Mouse (Mus musculus) forebrain, embryonic 16.5 days (tissue): ENCODE measurements around the gene Myo10. TPM values are rescaled to one million over a fixed set of nuclear protein-coding genes. Genes with fewer than 3 reads are reported as not detected.

Experiments used
- ATAC-seq: fragments of 200-750 bp; cut with Nextera tagmentation; 2 replicates; pipeline ENCODE4 v1.8.0; 2017; ENCODE audit warnings: mild to moderate bottlenecking, moderate library complexity
- H3K27ac ChIP-seq: fragments of 300-500 bp; sonication (generic); 2 replicates; pipeline ENCODE4 v1.5.1; 2014; ENCODE audit warnings: low read length, control low read depth
- H3K27me3 ChIP-seq: fragments of 300-500 bp; sonication (generic); replicated peaks from 2 replicates; pipeline ENCODE4 v1.6.1; 2014; ENCODE audit warnings: low read length; ENCODE audit not compliant: control insufficient read depth, insufficient read depth
- H3K36me3 ChIP-seq: fragments of 300-500 bp; sonication (generic); 2 replicates; pipeline ENCODE4 v1.6.1; 2014; ENCODE audit not compliant: control insufficient read depth, insufficient read depth
- H3K4me1 ChIP-seq: fragments of 300-500 bp; sonication (generic); replicated peaks from 2 replicates; pipeline ENCODE4 v1.6.1; 2014; ENCODE audit warnings: low read length; ENCODE audit not compliant: control insufficient read depth, insufficient read depth
- H3K4me2 ChIP-seq: fragments of 300-500 bp; sonication (generic); 2 replicates; pipeline ENCODE4 v1.6.1; 2014; ENCODE audit warnings: mild to moderate bottlenecking, low read length, control low read depth
- H3K4me3 ChIP-seq: fragments of 300-500 bp; sonication (generic); replicated peaks from 2 replicates; pipeline ENCODE4 v1.5.1; 2014; ENCODE audit warnings: mild to moderate bottlenecking, low read length, control low read depth
- H3K9ac ChIP-seq: fragments of 300-500 bp; sonication (generic); replicated peaks from 2 replicates; pipeline ENCODE4 v1.6.1; 2014; ENCODE audit warnings: low read depth, low read length, control low read depth
- H3K9me3 ChIP-seq: fragments of 300-500 bp; sonication (generic); 2 replicates; pipeline ENCODE4 v1.6.1; 2016; ENCODE audit warnings: low read length; ENCODE audit not compliant: control insufficient read depth
- WGBS: fragments of 180-500 bp; shearing (Covaris S2); extraction: QIAGEN DNeasy Blood & Tissue Kit; methylation state at CpG from one replicate; pipeline ENCODE4 v1.1.7; 2014; 5-methylcytosine and 5-hydroxymethylcytosine counted together
- polyA plus RNA-seq: library from polyadenylated mRNA; unstranded; fragments of >200 nt; fragmentation: Nextera tagmentation; extraction: Ambion mirVana; gene quantifications from 2 replicates; pipeline ENCODE4 v1.2.1, GENCODE M21; 2015

Myo10 gene
- polyA plus RNA-seq, 1 experiment from 2014 or later, result 38.4 TPM

DNA sequence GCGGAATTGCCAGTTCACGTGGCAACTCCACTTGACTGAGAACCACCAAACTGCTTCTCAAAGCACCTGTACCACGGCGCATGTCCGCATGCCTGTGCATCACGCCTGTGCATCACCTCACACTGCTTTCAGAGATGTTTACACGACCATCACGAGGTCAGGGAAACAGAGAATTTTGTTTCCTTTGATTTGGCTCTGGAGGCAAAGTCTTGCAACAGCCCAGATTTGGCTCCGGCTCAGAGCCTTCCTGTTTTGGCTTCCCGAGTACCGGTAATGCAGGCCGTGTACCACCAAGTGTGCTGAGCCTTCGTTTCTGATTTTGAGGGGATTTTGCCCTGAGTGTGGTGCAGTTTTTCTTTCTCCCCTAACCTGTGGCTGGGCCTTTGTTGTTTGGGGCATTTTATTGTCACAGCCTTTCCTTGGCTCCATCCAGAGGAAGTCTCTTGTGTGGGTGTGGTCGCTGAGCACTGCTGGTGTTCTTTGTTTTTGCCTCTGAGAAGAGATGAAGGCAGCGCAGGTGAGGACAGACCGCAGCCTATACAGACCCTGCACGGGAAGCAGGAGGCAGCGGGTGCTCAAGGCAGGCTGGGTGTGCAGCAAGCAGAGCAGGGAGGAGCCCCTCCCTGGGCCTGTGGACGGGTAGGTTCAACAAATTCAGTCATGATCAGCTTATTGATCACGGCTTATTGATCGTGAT, 70.1 kb downstream of the Myo10 start:
- 0 out of 2 replicates have a peak, but pooled peaks cover 3% of the 10 kb centered on the region for H3K27me3 ChIP-seq
- 47% methylated on average over 21 of the region's 21 CpGs for WGBS
- no peak overlapping the region for H3K27ac ChIP-seq
- no peak for ATAC-seq
- H3K4me2 ChIP-seq, result no peak overlapping the region
- H3K4me3 ChIP-seq, result no peak overlapping the region
- H3K9ac ChIP-seq, result no peak overlapping the region
- H3K9me3 ChIP-seq, result no peaks in the 10 kb centered on the region
- H3K4me1 ChIP-seq, result peaks cover 4% of the 10 kb centered on the region
- no peaks in the 10 kb centered on the region for H3K36me3 ChIP-seq

DNA sequence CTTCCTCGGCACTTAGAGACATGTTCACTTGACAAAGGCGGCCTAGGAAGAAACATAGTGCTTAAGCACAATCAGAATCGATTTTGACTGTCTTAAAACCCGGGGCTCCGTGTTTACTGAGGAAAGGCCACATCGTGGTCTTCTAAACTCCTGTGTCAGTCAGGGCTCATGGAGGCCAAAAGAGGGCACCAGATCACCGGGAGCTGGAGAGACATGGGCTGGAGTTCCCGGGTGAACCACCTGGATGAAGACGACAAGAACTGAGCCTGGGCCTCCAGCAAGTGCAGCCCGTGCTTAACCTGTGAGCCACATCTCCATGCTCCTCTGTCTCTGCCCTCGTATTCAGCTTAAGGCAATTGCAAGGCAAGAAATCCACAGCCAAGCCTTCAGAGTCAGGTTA, 71.4 kb downstream of the Myo10 start:
- no peak for ATAC-seq

DNA sequence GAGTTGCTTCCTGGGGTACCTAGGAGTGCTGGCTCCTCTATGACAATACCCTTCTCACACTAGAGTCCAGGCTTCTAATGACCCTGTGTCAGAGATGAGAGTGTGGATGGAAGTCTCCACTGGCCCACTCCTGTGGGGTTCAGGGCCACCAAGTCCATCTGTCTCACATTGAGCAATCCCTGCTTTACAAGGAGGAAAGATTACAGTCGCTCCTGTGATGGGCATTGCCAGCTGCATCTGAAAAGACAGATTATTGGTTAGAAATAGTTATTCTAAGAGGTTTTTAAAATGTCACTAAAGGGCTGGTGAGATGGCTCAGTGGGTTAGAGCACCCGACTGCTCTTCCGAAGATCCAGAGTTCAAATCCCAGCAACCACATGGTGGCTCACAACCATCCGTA, 72.4 kb downstream of the Myo10 start:
- 0 out of 2 replicates have a peak, but pooled peaks cover 3% of the 10 kb centered on the region for H3K27me3 ChIP-seq
- ATAC-seq, result no peak
- H3K9me3 ChIP-seq, result no peaks in the 10 kb centered on the region
- peaks cover 4% of the 10 kb centered on the region for H3K4me1 ChIP-seq
- H3K4me2 ChIP-seq, result no peak overlapping the region
- no peaks in the 10 kb centered on the region for H3K36me3 ChIP-seq
- H3K4me3 ChIP-seq, result no peak overlapping the region
- 96% methylated on average over 3 of the region's 4 CpGs for WGBS
- H3K27ac ChIP-seq, result no peak overlapping the region
- H3K9ac ChIP-seq, result no peak overlapping the region

More for the DNA sequence above, 71.4 kb downstream of the Myo10 start:
- 0 out of 2 replicates have a peak, but pooled peaks cover 3% of the 10 kb centered on the region for H3K27me3 ChIP-seq
- no peak overlapping the region for H3K9ac ChIP-seq
- H3K36me3 ChIP-seq, result no peaks in the 10 kb centered on the region
- no peaks in the 10 kb centered on the region for H3K9me3 ChIP-seq
- H3K4me1 ChIP-seq, result peaks cover 4% of the 10 kb centered on the region
- WGBS, result 83% methylated on average over 11 of the region's 11 CpGs
- no peak overlapping the region for H3K4me2 ChIP-seq
- H3K27ac ChIP-seq, result no peak overlapping the region
- no peak overlapping the region for H3K4me3 ChIP-seq

DNA sequence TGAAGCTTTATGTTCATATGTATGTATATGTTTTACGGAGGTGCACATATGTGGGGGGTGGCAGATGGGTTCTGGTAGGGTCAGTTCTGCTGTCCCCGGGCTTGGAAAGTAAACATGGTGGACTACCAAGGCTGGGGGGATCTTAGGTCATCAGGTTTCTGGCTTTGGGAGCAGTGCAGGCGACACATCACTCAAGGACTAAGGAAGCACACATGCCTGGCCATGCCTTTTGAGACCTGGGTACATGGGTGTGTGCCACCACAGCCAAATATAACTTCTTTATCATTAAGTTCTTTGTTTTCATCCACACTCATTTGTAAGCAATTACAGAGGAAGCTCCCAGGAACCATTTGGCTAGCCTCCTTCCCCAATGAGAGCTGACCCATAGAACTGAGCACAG, 72.9 kb downstream of the Myo10 start:
- Histone ChIP-seq H3K36me3 (no peaks in the 10 kb centered on the region), H3K4me1 (peaks cover under 1% of the 10 kb centered on the region), H3K9me3 (no peaks in the 10 kb centered on the region), H3K9ac (no peak overlapping the region), H3K4me3 (no peak overlapping the region), H3K27ac (no peak overlapping the region), H3K4me2 (no peak overlapping the region), H3K27me3 (0 out of 2 replicates have a peak, but pooled peaks cover 3% of the 10 kb centered on the region)
- no peak for ATAC-seq
- 96% methylated on average over 3 of the region's 3 CpGs for WGBS

DNA sequence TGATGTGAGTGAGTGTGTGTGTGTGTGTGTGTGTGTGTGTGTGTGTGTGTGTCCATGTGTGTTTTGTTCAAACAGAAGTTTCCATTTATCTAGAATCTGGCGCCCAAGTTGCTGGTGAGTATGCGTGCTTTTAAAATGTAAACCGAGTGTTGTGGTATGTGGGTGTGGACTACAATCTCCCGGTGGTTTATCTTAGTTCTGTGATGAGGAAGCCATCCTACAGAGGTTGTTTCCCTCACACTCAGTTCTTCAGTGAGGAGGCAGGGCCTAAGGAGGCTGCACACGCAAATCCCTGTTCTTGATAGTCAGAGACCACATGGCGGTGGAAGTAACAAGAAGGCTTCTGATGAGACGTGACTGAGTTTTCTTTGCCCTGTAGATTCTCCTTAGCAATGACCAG, 73.6 kb downstream of the Myo10 start:
- Histone ChIP-seq H3K27me3 (0 out of 2 replicates have a peak, but pooled peaks cover 3% of the 10 kb centered on the region), H3K36me3 (no peaks in the 10 kb centered on the region), H3K27ac (no peak overlapping the region), H3K4me2 (no peak overlapping the region), H3K4me3 (no peak overlapping the region), H3K4me1 (no peaks in the 10 kb centered on the region), H3K9me3 (no peaks in the 10 kb centered on the region), H3K9ac (no peak overlapping the region)
- WGBS, result 97% methylated on average over 7 of the region's 7 CpGs
- ATAC-seq, result no peak

DNA sequence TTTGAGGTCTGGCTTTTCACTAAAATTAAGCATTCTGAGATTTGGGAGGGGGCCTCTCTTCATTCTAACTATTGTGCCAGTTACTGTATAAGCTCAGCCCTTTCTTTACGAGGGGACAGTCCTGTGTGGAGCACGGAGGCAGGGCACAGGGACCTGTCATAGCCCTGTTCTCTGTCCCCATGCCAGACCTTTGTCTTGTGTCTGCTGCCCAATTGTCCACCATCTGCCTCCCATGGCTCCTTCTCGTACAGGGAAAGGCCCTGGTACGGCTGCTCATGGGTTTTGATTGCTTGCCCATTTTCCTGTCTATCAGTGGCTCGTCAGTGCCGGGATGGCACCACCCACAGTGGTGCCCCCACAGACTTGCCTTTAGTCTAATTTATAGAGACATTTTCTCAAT, 74.3 kb downstream of the Myo10 start:
- 66% methylated on average over 6 of the region's 6 CpGs for WGBS
- no peaks in the 10 kb centered on the region for H3K4me1 ChIP-seq

DNA sequence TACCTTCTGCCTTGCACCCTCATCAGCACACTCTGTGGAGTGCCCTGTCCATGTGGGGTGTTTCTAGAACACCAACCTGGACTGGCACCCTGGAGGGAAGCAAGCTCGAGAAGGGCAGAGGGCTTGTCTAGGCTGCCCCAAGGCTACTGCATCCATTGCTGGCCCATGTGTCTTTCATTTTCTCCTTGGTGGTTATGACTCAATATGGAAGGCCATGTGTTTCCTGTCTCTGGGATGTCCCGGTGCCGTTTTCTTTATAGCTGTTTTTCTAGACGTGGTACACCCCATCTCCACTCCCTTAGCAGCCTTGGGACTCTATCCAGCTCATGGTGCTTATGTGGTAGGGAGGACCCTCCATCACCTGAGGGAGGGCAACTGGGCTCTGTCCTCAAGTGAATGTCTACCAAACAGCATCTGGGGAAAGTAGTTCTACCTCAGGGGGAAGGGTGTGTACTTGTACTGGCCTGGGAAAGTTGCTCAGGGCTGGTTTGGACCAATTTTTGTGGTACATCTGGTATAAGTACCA, 76.8 kb downstream of the Myo10 start:
- Histone ChIP-seq H3K27me3 (no peaks in the 10 kb centered on the region), H3K9ac (no peak overlapping the region), H3K9me3 (no peaks in the 10 kb centered on the region), H3K27ac (no peak overlapping the region), H3K36me3 (no peaks in the 10 kb centered on the region), H3K4me2 (no peak overlapping the region), H3K4me3 (no peak overlapping the region), H3K4me1 (no peaks in the 10 kb centered on the region)
- ATAC-seq, result no peak
- 84% methylated on average over 4 of the region's 4 CpGs for WGBS

More for the DNA sequence above, 74.3 kb downstream of the Myo10 start:
- H3K4me3 ChIP-seq, result no peak overlapping the region
- H3K4me2 ChIP-seq, result no peak overlapping the region
- no peaks in the 10 kb centered on the region for H3K36me3 ChIP-seq
- no peaks in the 10 kb centered on the region for H3K9me3 ChIP-seq
- no peak overlapping the region for H3K27ac ChIP-seq
- no peak overlapping the region for H3K9ac ChIP-seq
- no peak for ATAC-seq
- 0 out of 2 replicates have a peak, but pooled peaks cover 3% of the 10 kb centered on the region for H3K27me3 ChIP-seq

DNA sequence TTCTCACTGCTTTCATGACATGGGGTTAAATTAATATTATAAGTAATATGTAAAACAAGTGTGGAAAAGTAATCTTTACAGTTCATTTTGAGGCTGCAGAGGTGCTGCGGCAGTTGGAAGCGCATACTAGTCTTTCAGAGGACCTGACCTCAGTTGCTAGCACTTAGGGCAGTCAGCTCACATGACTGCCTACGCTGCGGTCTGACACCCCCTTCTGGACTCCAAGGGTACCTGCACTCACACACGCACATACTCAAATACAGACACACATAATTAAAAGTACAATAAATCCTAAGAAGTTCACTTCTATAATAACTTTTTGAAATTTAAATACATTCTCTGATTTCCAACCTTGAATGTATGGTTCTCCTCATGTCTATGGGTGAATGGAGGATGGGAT, 80.3 kb downstream of the Myo10 start:
- no peak for ATAC-seq
- Histone ChIP-seq H3K4me3 (no peak overlapping the region), H3K9ac (no peak overlapping the region), H3K9me3 (no peaks in the 10 kb centered on the region), H3K27ac (no peak overlapping the region), H3K4me1 (no peaks in the 10 kb centered on the region), H3K4me2 (no peak overlapping the region), H3K36me3 (no peaks in the 10 kb centered on the region), H3K27me3 (no peaks in the 10 kb centered on the region)
- 96% methylated on average over 5 of the region's 5 CpGs for WGBS

DNA sequence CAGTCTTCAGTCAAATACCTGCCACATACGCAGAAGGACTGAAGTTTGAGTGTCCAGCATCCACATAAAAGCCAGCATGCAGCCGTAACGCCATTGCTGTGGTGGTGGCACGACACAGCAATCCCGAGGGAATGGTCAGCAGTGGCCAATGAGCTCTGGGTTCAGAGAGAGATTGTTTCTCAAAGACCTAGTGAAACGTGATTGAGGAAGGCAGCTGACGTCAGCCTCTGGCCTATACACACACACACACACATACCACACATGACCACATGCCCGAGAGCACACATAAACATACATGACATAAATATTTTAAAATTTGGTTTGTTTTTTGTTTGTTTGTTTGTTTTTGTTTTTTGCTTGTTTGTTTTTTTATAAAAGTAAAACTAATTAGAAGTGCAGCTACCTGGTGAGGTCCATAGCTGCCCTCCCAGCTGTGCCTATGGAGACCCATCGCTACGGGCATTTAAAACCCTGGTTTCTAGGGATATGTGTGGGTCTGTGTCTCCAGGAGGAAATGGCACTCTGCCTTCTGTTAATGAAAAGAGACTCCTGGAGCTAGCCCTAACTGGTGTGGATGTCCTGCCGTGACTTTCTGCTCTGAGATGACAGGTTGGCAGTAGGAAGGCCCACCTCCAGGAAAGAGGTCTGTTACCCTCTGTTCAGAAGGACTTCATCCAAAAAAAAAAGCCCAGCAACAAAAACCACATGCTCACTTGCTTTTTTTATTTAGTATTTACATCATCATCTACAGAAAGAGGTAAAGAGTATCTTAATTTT, 82.7 kb downstream of the Myo10 start:
- no peak overlapping the region for H3K27ac ChIP-seq
- no peak overlapping the region for H3K4me3 ChIP-seq
- H3K9ac ChIP-seq, result no peak overlapping the region
- H3K4me2 ChIP-seq, result no peak overlapping the region
- H3K36me3 ChIP-seq, result no peaks in the 10 kb centered on the region
- no peaks in the 10 kb centered on the region for H3K27me3 ChIP-seq
- WGBS, result 85% methylated on average over 11 of the region's 11 CpGs
- no peaks in the 10 kb centered on the region for H3K4me1 ChIP-seq
- no peaks in the 10 kb centered on the region for H3K9me3 ChIP-seq
- ATAC-seq, result no peak
